Mouse (Mus musculus) left cerebral cortex, adult 11 months (tissue): Measurements from ENCODE around the gene Tex52.

Experiments used
- DNase-seq: peaks from one replicate; pipeline ENCODE4 v3.0.0; 2022; ENCODE audit warnings: low spot score

The Tex52 gene

DNA sequence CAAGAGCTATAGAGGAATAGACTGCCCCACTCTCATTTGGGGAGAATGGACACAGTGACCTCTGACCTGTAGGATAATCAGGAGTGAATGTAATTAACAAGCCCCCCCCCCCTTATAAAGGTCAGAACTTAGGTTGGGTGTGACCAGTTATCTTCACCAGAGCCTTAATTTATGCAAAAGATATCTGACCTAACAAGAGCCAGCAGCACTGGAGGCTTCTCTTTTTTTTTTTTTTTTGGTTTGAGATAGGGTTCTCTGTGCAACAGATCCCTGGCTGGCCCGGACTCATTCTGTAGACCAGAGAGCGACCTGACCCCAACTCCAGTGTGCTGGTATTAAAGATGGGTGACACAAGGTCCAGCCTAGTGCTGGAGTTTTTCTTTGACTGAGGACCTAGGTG lies 54.0 kb downstream of the Tex52 start:
- no peak for DNase-seq

DNA sequence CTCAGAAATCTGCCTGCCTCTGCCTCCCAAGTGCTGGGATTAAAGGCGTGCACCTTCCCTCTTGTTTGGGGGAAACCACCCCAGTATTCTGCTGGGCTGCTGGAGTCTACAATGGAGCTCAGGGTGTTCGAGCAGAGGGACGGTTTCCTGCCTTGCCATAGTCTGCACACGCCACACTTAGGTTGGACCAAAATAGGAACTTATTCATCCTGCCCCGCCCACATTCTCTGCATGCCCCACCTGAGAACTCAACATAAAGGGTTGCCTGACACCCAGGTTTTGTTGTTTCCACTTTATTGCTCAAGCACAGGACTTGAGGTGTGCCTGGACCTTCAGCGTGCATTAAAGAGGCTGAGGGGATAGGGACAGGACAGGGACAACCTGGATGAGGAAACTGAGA lies 54.6 kb downstream of the Tex52 start:
- no peak for DNase-seq

DNA sequence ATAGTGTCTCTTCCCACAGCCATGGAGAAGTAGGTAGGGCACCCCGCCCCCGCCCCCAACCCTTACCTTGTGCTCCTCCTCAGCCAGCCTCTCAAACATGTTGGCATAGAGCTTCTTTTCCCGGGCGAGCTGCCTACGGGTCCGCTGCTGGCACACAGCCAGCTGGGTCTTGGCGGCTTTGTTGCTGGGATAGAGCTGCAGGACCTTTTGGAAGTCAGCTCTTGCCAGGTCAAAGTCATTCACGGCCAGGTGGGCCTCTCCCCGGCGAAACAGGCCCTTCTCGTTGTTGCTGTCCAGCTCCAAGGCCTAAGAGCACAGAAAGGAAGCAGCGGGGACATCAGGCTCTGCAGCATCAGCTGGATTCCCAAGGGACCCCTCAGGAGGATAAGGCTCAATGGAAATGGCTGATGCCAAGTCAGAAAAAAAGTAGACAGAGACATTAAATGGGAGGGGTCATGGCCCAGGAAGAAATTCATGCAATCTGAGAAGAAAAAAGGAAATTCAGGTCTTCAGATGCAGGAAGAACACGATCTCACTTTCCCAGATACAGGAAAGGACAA lies 57.2 kb downstream of the Tex52 start:
- no peak for DNase-seq

DNA sequence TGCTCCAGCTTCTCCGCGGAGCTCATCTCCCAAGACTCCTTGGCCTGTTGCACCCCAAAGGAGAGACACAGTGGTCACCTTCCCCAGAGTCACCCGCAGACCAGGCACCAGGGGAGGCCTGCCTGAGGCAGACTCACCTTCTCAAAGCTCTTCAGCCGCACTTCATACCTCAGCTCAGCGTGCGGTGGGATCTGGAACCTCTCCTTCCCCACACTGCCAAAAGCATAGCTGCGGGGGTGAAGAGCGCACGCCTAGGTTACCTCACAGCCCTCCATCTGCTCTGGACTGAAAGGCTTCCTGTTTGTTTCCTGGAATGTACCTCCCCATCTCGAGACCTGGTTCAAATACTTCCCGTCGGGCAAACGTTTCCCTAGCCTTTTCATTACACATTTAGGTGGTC lies 58.3 kb downstream of the Tex52 start:
- DNase-seq: no peak
